Mouse (Mus musculus): ENCODE results near the gene Stum.
"Not testable (repeated sequence)": the region's sequence is repeated elsewhere in the genome, so short reads cannot be mapped to it uniquely, and the experiment has no call there.

Gene Stum

DNA sequence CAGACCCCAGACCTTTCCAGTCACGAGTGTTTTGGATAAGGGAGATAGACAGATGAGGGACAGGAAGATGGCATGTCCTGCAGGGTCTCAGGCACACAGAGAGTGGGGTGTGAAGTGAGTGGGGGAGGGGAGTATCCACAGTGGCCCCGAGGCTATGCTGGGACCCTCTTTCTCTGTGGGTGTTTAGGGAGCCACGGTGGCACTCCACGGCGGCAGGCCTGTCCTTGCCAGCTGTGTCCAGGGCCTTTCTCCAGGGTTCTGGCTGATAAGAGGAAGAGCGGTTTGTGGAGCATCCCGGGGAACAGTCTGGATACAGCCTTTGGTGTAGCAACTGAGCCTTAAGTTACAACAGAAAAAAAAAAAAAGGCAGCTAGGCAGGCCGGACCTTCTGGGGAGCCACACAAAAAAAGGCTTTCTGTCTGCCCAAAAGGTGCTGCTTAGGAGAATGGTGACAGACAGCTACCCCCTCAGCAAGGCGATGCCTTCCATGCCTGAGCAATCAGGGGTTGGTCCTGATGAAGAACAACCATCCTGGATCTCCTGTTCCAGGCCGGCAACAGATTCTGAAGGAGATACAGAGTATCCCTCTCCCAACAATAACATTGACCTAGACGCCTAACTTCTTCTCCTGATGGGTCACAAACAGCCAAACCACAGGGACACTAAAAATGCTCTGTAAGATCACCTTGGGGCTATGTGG is 76.8 kb downstream of the Stum start:
- no peak for DNase-seq (ENCODE audit: low read depth, low spot score)

DNA sequence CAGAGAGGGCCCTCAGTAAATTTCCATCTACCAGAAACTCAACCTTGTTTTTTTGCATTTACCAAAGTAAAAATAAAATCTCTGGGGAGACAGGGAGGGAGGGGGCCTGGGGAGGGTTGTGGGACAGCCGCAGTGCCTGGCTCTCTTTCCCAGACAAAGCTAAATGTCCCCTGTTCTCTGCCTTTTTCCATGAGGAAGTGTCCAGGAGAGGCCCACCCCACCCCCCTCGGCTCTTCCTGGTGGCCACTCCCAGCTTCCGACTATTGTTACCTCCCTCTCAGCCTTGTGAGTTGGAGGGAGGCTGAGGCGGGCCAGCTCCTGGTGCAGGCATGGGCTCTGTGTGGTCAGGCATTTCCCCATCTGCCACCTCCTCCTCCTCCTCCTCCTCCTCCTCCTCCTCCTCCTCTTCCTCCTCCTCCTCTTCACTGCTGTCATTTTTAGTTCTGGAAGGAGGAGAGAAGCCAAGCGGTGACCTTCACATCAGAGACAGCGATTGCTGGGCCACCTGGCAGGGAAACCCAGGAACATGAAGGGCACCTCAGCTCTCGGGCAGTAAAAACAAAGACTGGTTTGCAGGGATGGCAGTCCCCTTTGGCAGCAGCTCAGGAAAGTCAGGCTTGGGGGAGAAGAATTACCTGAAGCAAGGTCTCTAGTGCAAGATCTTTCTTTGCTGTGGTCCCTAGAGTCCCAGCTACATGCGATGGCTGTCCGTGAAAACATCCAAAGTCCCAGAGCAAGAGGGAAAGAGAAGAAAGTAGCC is 77.5 kb downstream of the Stum start:
- DNase-seq (ENCODE audit: low read depth, low spot score): no peak

DNA sequence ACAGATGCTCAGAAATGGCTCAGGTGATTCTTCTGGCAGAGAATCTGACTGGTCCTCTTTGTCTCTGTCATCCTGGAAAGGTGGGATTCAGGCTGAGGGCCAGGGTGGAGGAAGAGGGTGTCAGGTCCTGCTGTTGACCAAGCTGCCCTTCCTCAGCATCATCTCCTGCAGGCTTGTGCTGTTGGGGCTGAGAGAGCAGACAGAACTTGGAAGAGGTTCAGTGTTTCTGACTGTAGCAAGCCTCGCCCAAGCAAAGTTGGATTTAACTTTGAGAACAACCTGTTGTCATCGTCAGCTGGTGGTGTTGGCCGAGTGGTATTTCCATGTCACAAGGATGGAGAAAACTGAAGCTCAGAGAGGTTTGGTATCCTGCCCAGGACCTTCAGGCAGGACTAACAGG is 78.6 kb downstream of the Stum start:
- DNase-seq (ENCODE audit: low read depth, low spot score): no peak

DNA sequence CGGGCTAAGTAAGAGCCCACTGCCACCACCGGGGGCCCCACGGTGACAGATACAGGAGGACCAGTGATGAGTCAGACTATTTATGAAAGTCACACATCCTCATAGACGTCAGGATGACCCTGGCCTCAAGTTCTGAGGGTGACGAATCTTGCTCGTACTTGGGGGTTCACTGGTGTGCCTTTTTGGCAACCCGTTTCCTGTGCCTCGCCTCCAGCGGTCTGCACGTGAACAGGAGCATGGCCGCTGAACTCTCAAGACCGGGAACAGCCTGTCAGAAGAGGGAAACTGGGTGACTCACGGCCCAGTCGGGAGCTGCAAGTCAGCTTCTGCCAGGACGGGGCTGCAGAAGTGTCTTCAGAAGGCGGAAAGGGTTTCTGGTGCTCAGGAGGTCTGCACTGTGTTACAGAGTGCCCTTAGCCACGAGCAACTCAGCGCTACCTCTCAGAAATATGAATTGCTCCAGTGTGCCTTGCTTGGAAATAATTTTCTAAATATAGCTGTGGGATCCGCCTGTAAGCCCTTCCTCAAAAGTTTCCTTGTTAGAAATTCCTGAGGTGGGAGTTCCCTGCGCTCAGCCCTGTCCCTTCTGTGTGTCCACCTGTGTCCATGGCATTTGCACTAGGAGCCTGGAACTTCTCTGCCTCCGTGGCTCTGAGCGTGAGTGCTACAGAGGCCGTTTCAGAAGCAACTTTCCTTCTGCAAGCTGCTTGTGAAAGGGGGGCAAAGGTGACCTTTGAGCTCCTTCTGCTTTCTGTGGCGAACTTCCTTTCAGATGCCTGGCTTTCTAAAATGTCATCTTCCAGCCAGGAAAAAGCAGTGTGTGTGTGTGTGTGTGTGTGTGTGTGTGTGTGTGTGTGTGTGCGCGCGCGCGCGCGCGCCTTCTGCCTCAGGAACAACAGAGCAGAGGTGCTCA is 79.4 kb downstream of the Stum start:
- peak; percentile 17 for DNase-seq (ENCODE audit: low read depth, low spot score)

DNA sequence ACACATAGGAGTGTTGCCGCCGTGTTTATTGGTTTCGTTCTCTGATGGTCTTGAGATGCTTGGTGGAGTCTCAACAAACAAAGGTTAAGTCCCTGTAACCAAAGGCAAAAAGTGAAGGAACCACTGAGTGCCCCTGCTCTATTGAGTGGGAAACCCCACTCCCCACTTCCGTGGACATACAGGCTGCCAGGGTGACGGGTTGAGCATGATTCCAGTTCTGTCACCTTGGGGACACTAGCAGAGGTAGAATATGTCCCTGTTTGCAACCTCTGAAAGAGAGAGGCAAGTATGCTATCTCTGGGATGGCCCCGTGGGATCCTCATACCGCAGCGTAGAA is 80.0 kb downstream of the Stum start:
- DNase-seq (ENCODE audit: low read depth, low spot score): no peak

DNA sequence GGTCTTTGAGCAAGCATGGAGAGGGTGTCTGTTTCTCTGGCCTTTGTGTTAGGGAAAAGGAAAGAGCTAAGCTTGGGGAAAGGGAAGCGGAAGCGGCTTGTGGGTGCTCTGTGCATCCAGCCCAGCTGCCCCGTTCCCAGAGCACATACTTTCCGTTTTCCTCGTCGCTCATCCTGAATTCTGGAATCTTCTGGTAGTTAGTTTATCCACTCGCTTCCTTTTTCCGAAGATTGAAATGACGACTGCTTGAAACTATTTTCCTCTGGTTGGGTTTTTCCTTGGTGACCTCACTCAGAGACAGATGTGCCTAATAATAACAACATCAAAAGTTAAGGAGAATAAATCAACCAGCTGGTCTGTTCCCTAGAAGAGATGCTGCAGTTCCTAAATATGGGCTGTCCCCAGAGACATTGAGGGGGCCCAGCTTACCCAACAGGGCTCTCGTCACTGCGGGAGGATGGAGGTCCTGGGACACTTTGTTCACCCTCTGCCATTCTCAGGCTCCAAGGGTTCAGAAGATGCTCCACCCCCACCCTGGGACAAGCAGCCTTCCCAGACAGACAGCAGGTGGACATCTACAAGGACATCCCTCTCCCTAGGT is 80.7 kb downstream of the Stum start:
- no peak for DNase-seq (ENCODE audit: low read depth, low spot score)

DNA sequence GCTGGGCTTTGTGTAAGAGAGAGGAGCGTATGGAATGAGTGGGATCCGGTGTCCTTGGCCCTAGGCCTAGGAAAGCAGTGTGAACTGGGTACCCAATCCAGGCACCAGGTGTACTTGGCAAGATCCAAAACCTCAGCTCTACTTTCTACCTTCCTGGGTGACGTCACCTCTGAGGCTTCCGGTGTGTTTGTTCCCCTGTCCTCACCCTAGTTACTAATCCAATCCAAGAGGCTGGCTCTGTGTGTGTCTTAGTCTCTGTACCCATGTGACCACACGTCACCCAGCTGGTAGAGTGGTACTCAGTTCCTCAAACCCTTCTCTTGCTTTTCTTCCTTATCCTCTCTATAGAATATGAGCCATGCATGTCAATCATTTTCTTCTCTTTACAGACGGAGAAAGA is 81.6 kb downstream of the Stum start:
- no peak for DNase-seq (ENCODE audit: low read depth, low spot score)

DNA sequence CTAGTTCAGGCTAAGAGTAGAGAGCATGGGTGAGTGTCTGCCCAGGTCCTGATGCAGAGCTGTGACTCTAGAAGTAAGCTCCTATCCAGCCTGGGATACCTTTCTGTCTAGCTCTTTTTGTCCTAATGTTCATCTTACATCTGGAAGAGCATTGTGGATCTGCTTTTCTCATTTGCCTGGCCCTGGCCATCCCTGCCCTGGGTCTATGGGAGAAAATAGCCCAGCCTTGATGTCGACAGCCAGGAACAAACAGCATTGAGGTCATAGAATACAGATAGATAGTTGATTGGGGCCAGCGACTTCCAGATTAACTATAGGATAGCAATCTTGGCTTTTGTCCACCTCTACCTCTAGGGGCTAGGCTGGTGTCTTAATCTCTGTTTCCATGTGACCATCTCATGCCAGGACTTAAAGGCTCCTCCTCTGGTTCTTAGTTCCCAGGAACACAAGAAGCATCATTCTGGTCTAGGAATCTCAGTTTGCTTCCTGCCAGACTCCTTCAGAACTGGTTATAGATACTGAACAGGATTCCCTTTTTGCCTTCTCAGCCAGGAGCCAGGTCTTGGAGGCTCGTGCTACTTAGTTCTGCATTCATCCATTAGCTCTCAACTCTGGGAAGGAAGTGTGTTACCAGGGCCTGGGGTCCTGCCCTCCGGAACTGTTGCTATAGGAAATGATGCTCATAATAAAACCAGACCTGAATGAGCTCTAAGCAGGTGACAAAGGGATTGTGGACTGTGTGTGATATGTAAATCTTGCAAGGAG is 82.4 kb downstream of the Stum start:
- no peak for DNase-seq (ENCODE audit: low read depth, low spot score)

DNA sequence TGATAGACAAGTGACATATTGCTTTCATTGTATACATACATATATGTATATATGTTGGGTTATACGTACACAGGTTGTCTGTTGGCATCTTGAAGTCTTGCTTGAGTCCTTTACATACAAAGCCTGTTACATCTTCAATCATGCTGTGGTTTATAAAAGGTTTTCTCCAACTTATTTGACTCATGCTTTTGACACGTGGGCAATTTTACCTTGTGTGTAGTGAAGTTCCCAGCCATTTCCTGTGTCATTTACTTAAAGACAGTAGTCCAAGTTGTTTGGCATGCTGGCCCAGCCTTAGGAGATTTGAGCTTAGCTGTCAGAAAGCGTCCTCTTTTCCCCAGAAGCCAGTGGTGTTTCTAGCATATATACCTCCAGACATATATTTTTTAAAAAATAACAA is 84.9 kb downstream of the Stum start:
- no peak for DNase-seq (ENCODE audit: low read depth, low spot score)

DNA sequence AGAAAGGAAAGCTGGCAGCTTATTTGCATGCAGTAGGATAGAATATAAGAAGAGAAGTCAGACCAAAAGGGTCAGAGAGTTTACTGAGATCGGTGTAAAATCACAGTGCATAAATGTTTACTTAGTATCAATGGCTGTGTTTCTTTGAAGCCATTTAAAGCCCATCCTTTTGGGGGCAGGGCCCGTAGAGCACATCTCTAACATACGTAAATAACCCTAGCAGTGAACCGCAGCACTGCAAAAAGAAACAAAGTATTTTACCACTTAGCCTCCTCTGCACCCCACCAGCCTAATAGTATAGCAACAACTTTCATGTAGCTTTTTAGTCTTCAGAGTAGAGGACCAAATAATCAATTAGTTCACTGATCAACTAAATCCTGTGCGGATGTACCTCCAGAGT is 85.6 kb downstream of the Stum start:
- no peak for DNase-seq (ENCODE audit: low read depth, low spot score)

DNA sequence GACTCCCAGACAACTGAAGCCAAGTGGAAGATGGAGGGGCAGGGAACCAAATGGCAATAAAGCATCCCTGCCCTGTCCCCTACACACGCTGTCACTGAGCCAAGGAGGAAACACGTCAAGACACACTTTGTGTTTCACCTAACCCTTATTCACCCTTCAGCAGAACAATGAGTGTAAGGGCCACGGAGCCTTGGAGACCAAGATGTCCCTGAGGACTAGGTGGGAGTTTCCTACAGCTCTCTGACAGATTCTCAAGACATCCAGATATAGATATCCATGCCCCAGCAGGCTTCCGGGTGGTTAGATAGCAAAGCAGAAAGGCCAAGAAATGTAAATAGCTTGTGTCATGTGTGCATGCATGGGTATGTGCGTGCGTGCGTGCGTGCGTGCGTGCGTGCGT is 89.4 kb downstream of the Stum start:
- no peak for DNase-seq (ENCODE audit: low read depth, low spot score)

DNA sequence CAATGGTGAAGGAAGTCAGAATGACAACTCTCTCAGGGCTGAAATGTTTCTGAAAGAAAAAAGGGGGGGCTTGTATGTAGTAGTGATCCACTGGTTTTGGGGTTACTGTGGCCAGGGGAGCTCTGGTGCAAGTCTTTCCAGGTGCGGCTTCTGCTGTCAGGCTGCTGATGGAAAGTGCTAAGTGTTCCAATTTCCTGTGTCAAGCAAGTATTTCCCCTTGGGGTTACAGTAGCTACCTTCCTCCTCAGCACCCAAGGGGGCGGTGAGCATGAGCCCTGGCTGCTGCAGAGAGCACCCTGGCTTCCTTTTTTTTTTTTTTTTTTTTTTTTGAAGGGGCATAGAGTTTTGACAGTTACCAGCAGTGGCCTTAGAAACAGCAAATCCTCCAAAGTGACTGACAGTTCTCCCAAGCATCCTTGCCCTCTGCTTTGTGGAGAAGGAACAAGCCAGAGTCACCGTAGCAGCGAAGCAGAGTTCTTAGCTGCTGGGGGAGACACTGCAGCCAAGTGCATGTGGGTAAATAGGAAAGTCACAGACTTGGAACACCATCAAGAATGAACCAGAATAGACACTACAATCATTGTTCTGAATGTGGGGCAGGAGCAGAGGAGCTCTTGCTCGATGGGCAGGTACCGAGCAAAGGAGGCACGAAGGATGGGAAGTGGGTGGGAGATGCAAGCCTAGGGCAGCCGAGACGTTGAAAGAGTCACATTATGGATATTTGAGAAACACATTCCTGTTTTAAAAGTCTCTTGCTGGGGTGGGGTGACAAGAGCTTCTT is 90.1 kb downstream of the Stum start:
- DNase-seq (ENCODE audit: low read depth, low spot score): no peak

DNA sequence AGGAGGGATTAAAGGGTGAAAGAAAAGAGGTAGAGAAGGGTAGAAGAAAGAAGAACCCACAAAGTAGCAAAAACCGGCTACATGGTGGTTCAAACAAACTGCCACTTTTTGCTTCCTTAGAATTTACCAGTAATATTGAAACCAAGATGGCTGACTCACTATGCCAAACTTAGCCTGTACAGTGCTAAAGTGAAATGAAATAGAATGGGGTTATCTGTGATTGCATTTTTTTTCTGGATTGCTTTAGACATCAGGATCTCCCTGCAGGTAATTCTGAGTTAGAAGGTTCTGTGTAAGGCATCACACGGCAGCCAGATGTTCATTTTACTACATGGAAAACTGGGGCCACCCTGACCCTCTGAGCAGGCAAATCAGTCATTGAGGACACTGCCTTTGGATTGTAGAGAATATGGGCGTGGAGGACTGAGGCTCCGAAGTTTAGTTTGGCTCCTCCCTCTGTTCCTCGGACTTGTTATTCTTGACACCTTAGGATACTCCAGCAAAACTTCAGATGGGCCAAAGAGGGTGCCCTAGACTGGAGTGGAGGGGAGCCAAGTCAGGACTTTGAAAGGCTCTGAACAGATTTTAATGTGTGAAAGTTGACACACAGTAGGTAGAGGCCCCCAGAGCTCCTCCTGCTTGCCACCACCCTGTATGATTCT is 91.0 kb downstream of the Stum start:
- DNase-seq (ENCODE audit: low read depth, low spot score): no peak

DNA sequence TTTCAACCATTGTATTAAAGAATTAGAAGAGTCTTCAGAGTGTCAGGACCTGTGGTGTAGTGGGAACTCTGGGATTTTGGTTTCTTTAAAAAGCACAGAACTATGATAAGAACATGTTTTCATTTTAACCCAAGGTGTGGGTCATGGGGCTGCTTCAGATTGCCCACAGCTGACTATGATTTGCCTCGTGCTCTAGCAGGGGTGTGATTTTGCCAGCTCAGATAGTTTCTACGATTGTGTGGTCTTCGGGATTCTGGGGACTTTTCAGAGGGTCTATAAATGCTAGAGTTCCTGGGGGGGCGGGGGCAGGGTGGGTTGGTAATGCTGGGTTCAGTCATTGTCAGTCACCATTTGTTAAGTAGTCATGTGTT is 91.7 kb downstream of the Stum start:
- no peak for DNase-seq (ENCODE audit: low read depth, low spot score)

DNA sequence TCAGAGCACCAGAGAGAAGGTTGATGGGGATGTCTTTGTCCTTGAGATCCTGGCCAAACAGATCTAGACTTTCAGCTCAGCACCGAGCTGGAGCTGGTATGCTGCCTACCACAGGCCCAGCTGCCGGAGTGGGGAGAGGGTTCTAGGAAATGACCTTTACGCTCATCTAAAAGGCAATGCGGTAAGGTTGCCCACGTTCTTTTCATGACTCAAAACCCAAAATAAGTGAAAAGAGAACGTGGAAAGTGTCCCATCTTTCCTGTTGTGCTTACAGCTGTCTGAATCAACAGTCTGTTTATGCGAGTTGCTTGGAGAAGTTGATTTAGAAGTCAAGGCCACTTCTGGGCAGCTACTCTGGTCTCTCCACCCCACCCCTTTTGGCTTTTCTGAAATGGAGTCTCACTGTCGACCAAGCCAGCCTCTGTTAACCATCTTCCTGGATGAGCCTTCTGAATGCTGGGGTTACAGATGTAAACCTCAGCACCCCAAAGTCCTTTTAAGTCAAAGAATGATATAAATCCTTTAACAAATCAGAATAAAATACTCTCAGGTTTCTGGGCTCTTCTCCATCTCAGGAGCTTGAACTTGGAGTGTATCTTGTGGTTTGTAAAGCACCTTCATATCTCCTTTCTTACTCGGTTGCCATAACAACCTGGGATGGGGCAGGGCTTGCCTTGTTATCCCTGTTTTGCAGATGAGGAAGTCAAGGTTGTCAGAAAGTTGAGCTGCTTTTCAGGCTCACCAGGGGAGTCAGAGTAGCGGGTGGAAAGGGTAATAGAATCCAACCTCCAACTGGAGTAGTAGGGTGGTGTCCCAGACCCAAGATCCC is 92.3 kb downstream of the Stum start:
- DNase-seq (ENCODE audit: low read depth, low spot score): no peak

DNA sequence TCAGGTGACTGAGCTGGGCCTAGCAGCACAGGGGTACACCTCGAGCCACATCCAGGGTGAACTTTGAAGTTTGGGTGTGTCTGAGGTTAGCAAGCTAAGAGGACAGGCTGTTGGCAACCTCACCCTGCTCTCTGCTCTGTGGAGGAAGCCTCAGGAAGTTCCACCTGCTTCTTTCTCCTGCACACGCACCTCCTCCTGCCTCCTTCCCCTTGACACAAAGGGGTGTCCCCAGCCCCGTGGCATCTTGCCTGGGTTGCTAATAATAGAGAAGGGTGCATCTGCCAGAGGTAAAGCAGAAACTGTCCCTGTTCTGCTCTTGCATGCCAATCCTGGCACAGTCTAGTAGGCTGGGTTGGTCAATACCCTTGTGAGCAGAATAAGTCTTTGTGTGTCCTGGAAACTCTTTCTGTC is 93.0 kb downstream of the Stum start:
- DNase-seq (ENCODE audit: low read depth, low spot score): no peak

DNA sequence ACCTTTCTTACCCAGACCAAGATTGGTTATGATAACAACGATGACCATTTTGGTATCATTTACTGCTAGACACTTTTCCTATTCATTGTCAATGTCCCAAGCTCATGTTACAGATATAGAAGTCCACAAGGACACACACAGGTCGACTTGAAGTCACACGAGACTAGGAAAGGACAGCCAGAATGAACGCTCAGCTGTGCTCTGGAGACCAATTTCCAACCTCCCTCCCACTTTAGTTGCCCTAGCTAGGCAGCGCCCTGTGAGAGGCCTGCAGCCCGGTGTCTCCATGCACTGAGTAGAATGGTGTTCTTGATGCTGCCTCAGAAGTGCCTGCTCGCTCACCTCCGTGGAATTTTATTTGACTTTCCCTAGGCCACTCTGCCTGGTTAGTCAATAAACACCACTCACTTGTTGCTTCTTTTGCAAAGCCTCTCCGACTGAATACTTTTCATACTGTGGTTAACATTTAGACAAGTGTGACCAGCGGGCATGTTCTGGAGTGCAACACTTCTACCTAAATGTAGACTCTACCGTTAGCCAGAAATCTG is 94.0 kb downstream of the Stum start:
- DNase-seq (ENCODE audit: low read depth, low spot score): not testable (repeated sequence)

DNA sequence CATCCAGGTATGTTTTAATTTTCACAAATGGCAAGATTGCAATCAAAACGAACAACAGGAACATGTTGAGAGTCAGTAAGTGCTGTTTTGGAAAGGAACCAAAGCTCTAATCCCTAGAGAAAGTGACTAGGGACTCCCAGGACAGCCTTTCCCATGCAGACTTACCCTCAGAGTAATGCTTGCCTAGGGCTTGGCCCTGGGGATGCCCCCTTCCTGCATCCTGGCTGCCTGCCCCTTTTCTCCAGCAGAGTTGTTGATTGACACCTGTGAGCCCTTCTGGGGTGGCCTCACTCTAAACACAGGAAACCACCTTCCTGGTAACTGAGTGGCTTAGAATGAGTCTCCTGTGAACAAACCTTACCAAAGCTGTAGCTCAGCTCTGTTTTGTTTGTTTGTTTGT is 94.8 kb downstream of the Stum start:
- no peak for DNase-seq (ENCODE audit: low read depth, low spot score)

All from embryo, embryonic 11.5 days (tissue).